Mouse (Mus musculus) limb, embryonic 14.5 days (tissue): ENCODE measurements around the gene Ccdc63. TPM values are rescaled to one million over a fixed set of nuclear protein-coding genes. Genes with fewer than 3 reads are reported as not detected.
A peak's percentile ranks its signal among the peaks of the same experiment; 100 is the strongest.

Experiments used
- ATAC-seq: fragments of 200-750 bp; cut with Nextera tagmentation; 2 replicates; pipeline ENCODE4 v1.8.0; 2017; ENCODE audit warnings: low read depth, moderate number of reproducible peaks, moderate TSS enrichment; ENCODE audit not compliant: low FRiP score
- DNase-seq: peaks from one replicate; pipeline ENCODE4 v3.0.0-alpha.2; 2015; ENCODE audit warnings: low spot score
- H3K27ac ChIP-seq: fragments of 300-500 bp; sonication (generic); replicated peaks from 2 replicates; pipeline ENCODE4 v1.5.1; 2014; ENCODE audit warnings: low read depth, mild to moderate bottlenecking, low read length, moderate library complexity, mixed read lengths
- H3K27me3 ChIP-seq: fragments of 300-500 bp; sonication (generic); 2 replicates; pipeline ENCODE4 v1.6.1; 2014; ENCODE audit warnings: low read length, mixed read lengths; ENCODE audit not compliant: control insufficient read depth, insufficient read depth
- H3K36me3 ChIP-seq: fragments of 300-500 bp; sonication (generic); 2 replicates; pipeline ENCODE4 v1.6.1; 2014; ENCODE audit warnings: mild to moderate bottlenecking, low read length, moderate library complexity, mixed read lengths; ENCODE audit not compliant: control insufficient read depth, insufficient read depth
- H3K4me1 ChIP-seq: fragments of 300-500 bp; sonication (generic); 2 replicates; pipeline ENCODE4 v1.6.1; 2014; ENCODE audit warnings: antibody characterized with exemption, low read length, mixed read lengths; ENCODE audit not compliant: control insufficient read depth, insufficient read depth
- H3K4me2 ChIP-seq: fragments of 300-500 bp; sonication (generic); replicated peaks from 2 replicates; pipeline ENCODE4 v1.6.1; 2014; ENCODE audit warnings: low read depth, mild to moderate bottlenecking, low read length, moderate library complexity; ENCODE audit not compliant: severe bottlenecking
- H3K4me3 ChIP-seq: fragments of 300-500 bp; sonication (generic); replicated peaks from 2 replicates; pipeline ENCODE4 v1.5.1; 2014; ENCODE audit warnings: low read length
- H3K9ac ChIP-seq: fragments of 300-500 bp; sonication (generic); 2 replicates; pipeline ENCODE4 v1.6.1; 2014; ENCODE audit warnings: mild to moderate bottlenecking, low read depth, low read length, moderate library complexity; ENCODE audit not compliant: severe bottlenecking
- H3K9me3 ChIP-seq: fragments of 300-500 bp; sonication (generic); 2 replicates; pipeline ENCODE4 v1.6.1; 2016; ENCODE audit warnings: low read length; ENCODE audit not compliant: control insufficient read depth
- POLR2A ChIP-seq: fragments of 200-500 bp; IDR thresholded peaks from 2 replicates; pipeline ENCODE4 v1.8.0; 2012; ENCODE audit warnings: inconsistent platforms, mild to moderate bottlenecking, moderate library complexity, borderline replicate concordance; ENCODE audit not compliant: insufficient read depth, insufficient read length; ENCODE audit errors: extremely low read depth
- WGBS: fragments of 180-500 bp; shearing (Covaris S2); extraction: QIAGEN DNeasy Blood & Tissue Kit; methylation state at CpG from one replicate; pipeline ENCODE4 v1.1.7; 2014; 5-methylcytosine and 5-hydroxymethylcytosine counted together
- polyA plus RNA-seq, 2 experiments: library from polyadenylated mRNA; depleted of rRNA in 1 of 2; stranded (reverse) in 1 of 2; unstranded in 1 of 2; fragments of >200 nt; fragmentation: Nextera tagmentation in 1 of 2; extraction: Ambion mirVana in 1 of 2; gene quantifications; 2 replicates each; pipeline versions ENCODE4 v1.2.1 to v1.2.3; 2012 to 2014

Gene Ccdc63
- polyA plus RNA-seq, 2 experiments: 0.21 TPM; not detected in 1

- H3K4me1 ChIP-seq: no peaks in the 10 kb centered on the region; the same call in 1 of the 2 replicates
- WGBS: 79% methylated on average over 2 of the region's 2 CpGs
- no peaks in the 10 kb centered on the region for H3K27me3 ChIP-seq
- H3K4me2 ChIP-seq: no peak overlapping the region
- H3K4me3 ChIP-seq: no peak overlapping the region
- H3K9ac ChIP-seq: no peak overlapping the region
- no peak for TF ChIP-seq POLR2A
- ATAC-seq (no peak), DNase-seq (no peak)
- no peaks in the 10 kb centered on the region for H3K36me3 ChIP-seq
- no peak overlapping the region for H3K27ac ChIP-seq
- H3K9me3 ChIP-seq: no peaks in the 10 kb centered on the region
These were observed 57.3 kb downstream of the Ccdc63 start for GRCm38 (mm10) chr5:122083282-122083681.

- H3K27ac ChIP-seq: no peak overlapping the region
- H3K4me3 ChIP-seq: no peak overlapping the region
- no peak for TF ChIP-seq POLR2A
- ATAC-seq (no peak), DNase-seq (no peak)
- H3K36me3 ChIP-seq: no peaks in the 10 kb centered on the region
- WGBS: 93% methylated on average over 13 of the region's 13 CpGs
- no peaks in the 10 kb centered on the region for H3K27me3 ChIP-seq
- H3K4me1 ChIP-seq: no peaks in the 10 kb centered on the region; the same call in 1 of the 2 replicates
- H3K9ac ChIP-seq: no peak overlapping the region
- no peaks in the 10 kb centered on the region for H3K9me3 ChIP-seq
- no peak overlapping the region for H3K4me2 ChIP-seq
These were observed 59.2 kb downstream of the Ccdc63 start for GRCm38 (mm10) chr5:122081471-122081870.

DNA sequence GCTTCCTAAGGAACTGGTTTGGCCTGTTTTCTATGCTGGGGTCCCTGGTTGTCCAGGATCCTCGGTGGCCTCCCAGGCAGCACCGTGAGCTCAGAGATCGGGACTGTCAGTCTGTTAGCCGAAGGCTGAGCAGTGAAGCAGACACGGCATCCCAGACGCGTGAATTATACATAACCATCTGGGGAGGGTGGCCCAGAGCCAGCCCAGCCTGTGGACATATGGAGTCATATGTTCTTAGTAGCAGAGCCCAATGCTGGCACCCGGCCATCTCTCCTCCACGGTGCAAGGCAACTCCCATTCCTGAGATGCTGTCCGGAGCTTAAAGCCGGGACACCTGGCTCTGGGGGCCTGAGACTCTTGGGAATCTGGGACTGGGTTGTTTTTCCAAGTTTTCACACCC is 59.7 kb downstream of the Ccdc63 start:
- Histone ChIP-seq H3K4me1 (no peaks in the 10 kb centered on the region; the same call in 1 of the 2 replicates), H3K4me2 (no peak overlapping the region), H3K9ac (no peak overlapping the region), H3K27me3 (no peaks in the 10 kb centered on the region), H3K9me3 (no peaks in the 10 kb centered on the region), H3K36me3 (no peaks in the 10 kb centered on the region), H3K27ac (no peak overlapping the region), H3K4me3 (no peak overlapping the region)
- WGBS: 41% methylated on average over 11 of the region's 11 CpGs
- ATAC-seq: peak; percentile 75
- no peak for TF ChIP-seq POLR2A
- DNase-seq: peak; percentile 95

- Histone ChIP-seq H3K27ac (no peak overlapping the region), H3K36me3 (no peaks in the 10 kb centered on the region), H3K4me3 (no peak overlapping the region), H3K4me1 (no peaks in the 10 kb centered on the region; the same call in 1 of the 2 replicates), H3K4me2 (no peak overlapping the region), H3K9me3 (no peaks in the 10 kb centered on the region), H3K27me3 (no peaks in the 10 kb centered on the region), H3K9ac (no peak overlapping the region)
- 82% methylated on average over 7 of the region's 7 CpGs for WGBS
- no peak for TF ChIP-seq POLR2A
- no peak for DNase-seq
- ATAC-seq: no peak
These were observed 60.8 kb downstream of the Ccdc63 start for GRCm38 (mm10) chr5:122079796-122080195.

- Histone ChIP-seq H3K4me3 (no peak overlapping the region), H3K9me3 (no peaks in the 10 kb centered on the region), H3K9ac (no peak overlapping the region), H3K4me2 (no peak overlapping the region), H3K27me3 (no peaks in the 10 kb centered on the region), H3K4me1 (no peaks in the 10 kb centered on the region; the same call in 1 of the 2 replicates), H3K36me3 (no peaks in the 10 kb centered on the region), H3K27ac (no peak overlapping the region)
- ATAC-seq (no peak), DNase-seq (no peak)
- no peak for TF ChIP-seq POLR2A
- 74% methylated on average over 4 of the region's 4 CpGs for WGBS
These were observed 63.4 kb downstream of the Ccdc63 start for GRCm38 (mm10) chr5:122077244-122077643.

DNA sequence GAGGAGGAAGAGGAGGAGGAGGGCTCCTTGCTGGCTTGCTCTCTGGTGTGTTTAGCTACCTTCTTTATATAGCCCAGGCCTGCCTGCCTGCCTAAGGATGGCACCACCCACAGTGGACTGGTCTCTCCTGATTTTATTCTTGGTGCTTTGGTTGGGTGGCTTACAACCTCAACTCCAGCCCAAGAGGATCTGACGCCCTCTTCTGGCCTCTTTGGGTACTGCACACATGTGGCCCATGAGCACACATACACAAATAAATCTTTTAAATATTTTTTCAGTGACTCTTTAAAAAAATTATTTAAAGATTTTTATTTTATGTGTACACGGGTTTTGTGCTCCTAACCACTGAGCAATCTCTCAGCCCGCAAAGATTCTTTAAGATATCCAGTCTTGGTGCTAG is 64.9 kb downstream of the Ccdc63 start:
- H3K4me1 ChIP-seq: no peaks in the 10 kb centered on the region; the same call in 1 of the 2 replicates
- ATAC-seq (no peak), DNase-seq (no peak)
- H3K4me3 ChIP-seq: no peak overlapping the region
- H3K4me2 ChIP-seq: no peak overlapping the region
- H3K27me3 ChIP-seq: no peaks in the 10 kb centered on the region
- no peak overlapping the region for H3K9ac ChIP-seq
- H3K27ac ChIP-seq: no peak overlapping the region
- no peaks in the 10 kb centered on the region for H3K9me3 ChIP-seq
- no peak for TF ChIP-seq POLR2A
- no peaks in the 10 kb centered on the region for H3K36me3 ChIP-seq
- WGBS: 57% methylated on average over 3 of the region's 3 CpGs
